Mouse (Mus musculus) left cerebral cortex, adult 18-20 months (tissue): Measurements from ENCODE around the gene Nudt21. TPM values are rescaled to one million over a fixed set of nuclear protein-coding genes. Genes with fewer than 3 reads are reported as not detected.

ENCODE experiments used
- DNase-seq, 2 experiments: peaks; one replicate each; pipeline ENCODE4 v3.0.0; 2021 to 2022; ENCODE audit warnings: low spot score in 2 of 2, mixed read lengths in 1 of 2
- total RNA-seq, 2 experiments: library from RNA; stranded (reverse); gene quantifications; 2 replicates each; pipeline ENCODE4 v1.2.3; 2021

Gene Nudt21
- total RNA-seq, 2 experiments from 2014 or later, result 44.0 to 50.6 TPM

GRCm38 (mm10) chr8:94009243-94009845, 27.5 kb downstream of the Nudt21 start:
- DNase-seq, result no peak

GRCm38 (mm10) chr8:94004139-94004538, 32.7 kb downstream of the Nudt21 start:
- DNase-seq, result no peak

GRCm38 (mm10) chr8:93998961-93999360, 37.9 kb downstream of the Nudt21 start:
- no peak for DNase-seq

GRCm38 (mm10) chr8:93989739-93990138, 47.1 kb downstream of the Nudt21 start:
- DNase-seq, result no peak

GRCm38 (mm10) chr8:93984731-93985130, 52.1 kb downstream of the Nudt21 start:
- no peak for DNase-seq

- DNase-seq, result no peak
These were observed 53.0 kb downstream of the Nudt21 start for GRCm38 (mm10) chr8:93983827-93984226.

- DNase-seq, result no peak
These were observed 55.1 kb downstream of the Nudt21 start for GRCm38 (mm10) chr8:93981679-93982215.

- DNase-seq, result no peak
These were observed 56.7 kb downstream of the Nudt21 start for GRCm38 (mm10) chr8:93980141-93980540.

GRCm38 (mm10) chr8:93976446-93977211, 60.2 kb downstream of the Nudt21 start:
- no peak for DNase-seq

GRCm38 (mm10) chr8:93975358-93975757, 61.5 kb downstream of the Nudt21 start:
- no peak for DNase-seq

- peak in 1 of 2 experiments; percentile 1 for DNase-seq
These were observed 62.1 kb downstream of the Nudt21 start for GRCm38 (mm10) chr8:93974602-93975186.

- DNase-seq, result peak in 1 of 2 experiments; percentile 2
These were observed 62.9 kb downstream of the Nudt21 start for GRCm38 (mm10) chr8:93973831-93974375.

GRCm38 (mm10) chr8:93972971-93973734, 63.7 kb downstream of the Nudt21 start:
- peak in 1 of 2 experiments; percentile 13 for DNase-seq

GRCm38 (mm10) chr8:93972211-93972610, 64.6 kb downstream of the Nudt21 start:
- no peak for DNase-seq

GRCm38 (mm10) chr8:93971451-93971850, 65.4 kb downstream of the Nudt21 start:
- peak in 1 of 2 experiments; percentile 1 for DNase-seq

GRCm38 (mm10) chr8:93969626-93970340, 67.0 kb downstream of the Nudt21 start:
- DNase-seq, result no peak

- DNase-seq, result no peak
These were observed 68.5 kb downstream of the Nudt21 start for GRCm38 (mm10) chr8:93968293-93968692.
